In genomic region chr7:122226744-122227143, GRCm38 (mm10) we compare ENCODE assay signal across 18 mouse cellular contexts. TPM values are rescaled to one million over a fixed set of nuclear protein-coding genes. Genes with fewer than 3 reads are reported as not detected.
"Had no signal": no experiment of that assay in that cellular context is flagged by ENCODE, and none has a peak within 500 bp of the region (broad histone marks: within the 10 kb centered on the region; RNA-seq: fewer than 3 reads in every experiment).

No protein-coding gene starts in this region.

- DNase-seq: lung, adult 18-20 months; lung, embryonic 14.5 days; lung, postnatal 10 days; lung, postnatal 4 days; right cerebral cortex, postnatal 14 days; spleen, adult 18-20 months; thymus, adult 18-20 months; thymus, postnatal 14 days; thymus, postnatal 36 days had no signal

- ATAC-seq: midbrain, embryonic 13.5 days; midbrain, embryonic 15.5 days had no signal

- H3K27ac ChIP-seq: midbrain, embryonic 13.5 days; midbrain, embryonic 15.5 days; neural tube, embryonic 12.5 days had no signal

- H3K4me2 ChIP-seq: lung, embryonic 14.5 days; midbrain, embryonic 11.5 days; midbrain, embryonic 13.5 days; midbrain, embryonic 15.5 days; neural tube, embryonic 12.5 days had no signal

- H3K36me3 ChIP-seq: midbrain, embryonic 13.5 days; midbrain, embryonic 15.5 days; neural tube, embryonic 12.5 days had no signal

- H3K4me1 ChIP-seq: midbrain, embryonic 13.5 days; midbrain, embryonic 15.5 days; neural tube, embryonic 12.5 days had no signal

- H3K4me3 ChIP-seq: midbrain, embryonic 13.5 days; midbrain, embryonic 15.5 days; neural tube, embryonic 12.5 days had no signal

- H3K9ac ChIP-seq: lung, embryonic 14.5 days; midbrain, embryonic 13.5 days; midbrain, embryonic 15.5 days; neural tube, embryonic 12.5 days had no signal

- H3K9me3 ChIP-seq: midbrain, embryonic 13.5 days; midbrain, embryonic 15.5 days; neural tube, embryonic 12.5 days had no signal

- H3K27me3 ChIP-seq: midbrain, embryonic 13.5 days; midbrain, embryonic 15.5 days; neural tube, embryonic 12.5 days had no signal

RNA-seq across cellular contexts. Expression of gene Chp2, which starts 7.4 kb away (rescaled TPM):
- total RNA-seq: monocyte, adult 5-6 weeks; neutrophil, adult 5-6 weeks had no signal
- polyA plus RNA-seq: stomach, embryonic 14.5 days had no signal

RNA-seq across cellular contexts. Expression of gene Ern2, which starts 40.7 kb away (rescaled TPM):
- total RNA-seq: megakaryocyte, adult 5-6 weeks; monocyte, adult 5-6 weeks; neutrophil, adult 5-6 weeks had no signal
- polyA plus RNA-seq: liver, embryonic 16.5 days; lung, embryonic 14.5 days had no signal
